Mouse (Mus musculus) small intestine, adult 2 months (tissue): ENCODE results near the gene Dvl2.

Experiments used
- CTCF ChIP-seq: fragments of 200-500 bp; IDR thresholded peaks from 2 replicates; pipeline ENCODE4 v1.5.1; 2012; ENCODE audit warnings: low read depth, mild to moderate bottlenecking, control low read depth, inconsistent platforms, low read length, moderate library complexity, mixed read lengths; ENCODE audit not compliant: insufficient replicate concordance, insufficient read length; ENCODE audit errors: extremely low read depth
- POLR2A ChIP-seq: fragments of 200-500 bp; IDR thresholded peaks from 2 replicates; pipeline ENCODE4 v1.6.1; 2012; ENCODE audit warnings: low read depth, mild to moderate bottlenecking, control low read depth, inconsistent platforms, low read length, moderate library complexity

DNA sequence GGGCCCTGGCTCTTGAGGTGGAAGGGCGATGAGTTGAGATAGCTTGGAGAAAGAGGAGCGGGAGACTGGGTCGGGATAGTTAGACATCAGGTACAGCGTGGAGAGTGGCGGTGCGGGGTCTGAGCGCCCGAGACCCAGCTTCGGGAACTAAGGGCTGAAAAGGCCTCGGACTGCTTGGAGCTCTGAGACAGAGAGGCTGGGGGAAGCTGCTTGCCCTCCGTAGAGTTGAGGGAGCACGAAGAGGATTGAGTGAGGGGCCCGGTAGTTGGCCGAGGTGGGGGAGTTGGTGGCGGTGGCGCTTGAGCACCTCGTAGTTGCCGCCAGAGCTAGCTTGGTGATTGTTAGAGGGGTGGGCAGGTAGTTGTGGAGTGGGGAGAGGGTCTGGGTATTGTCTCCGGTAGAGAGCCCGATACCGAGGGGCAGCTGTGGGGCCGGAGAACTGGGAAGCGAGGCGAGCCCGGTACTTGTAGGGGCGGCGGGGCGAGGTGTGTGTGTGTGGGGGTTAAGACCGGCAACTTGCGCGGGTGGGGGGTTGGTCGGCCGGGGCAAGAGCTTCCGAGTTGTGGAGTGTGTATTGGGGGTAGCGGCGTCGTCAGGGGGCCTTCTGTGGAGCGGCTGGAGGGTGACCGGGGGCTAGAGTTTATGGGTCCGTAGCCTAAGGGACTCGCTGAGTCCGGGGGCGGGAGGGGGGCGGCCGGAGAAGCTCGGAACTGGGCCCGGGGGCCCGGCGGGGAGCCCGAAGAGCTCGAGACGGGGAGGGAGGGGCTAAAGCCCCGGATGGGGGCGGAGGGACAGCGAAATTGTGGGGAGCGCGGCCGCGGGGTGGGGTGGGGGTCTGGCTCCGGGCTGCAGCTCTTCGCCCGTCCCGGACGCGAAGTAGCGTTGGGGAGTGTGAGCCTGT lies 4.0 kb upstream of the Dvl2 start:
- TF ChIP-seq CTCF (no peak), POLR2A (no peak)
